Mouse (Mus musculus): ENCODE measurements at regions not wholly inside any gene's neighbourhood (a gene's known extent, or its start where the extent isn't known, plus 50 kb on each side); places are given as distances from the start of the nearest gene placed in this dataset.

DNA sequence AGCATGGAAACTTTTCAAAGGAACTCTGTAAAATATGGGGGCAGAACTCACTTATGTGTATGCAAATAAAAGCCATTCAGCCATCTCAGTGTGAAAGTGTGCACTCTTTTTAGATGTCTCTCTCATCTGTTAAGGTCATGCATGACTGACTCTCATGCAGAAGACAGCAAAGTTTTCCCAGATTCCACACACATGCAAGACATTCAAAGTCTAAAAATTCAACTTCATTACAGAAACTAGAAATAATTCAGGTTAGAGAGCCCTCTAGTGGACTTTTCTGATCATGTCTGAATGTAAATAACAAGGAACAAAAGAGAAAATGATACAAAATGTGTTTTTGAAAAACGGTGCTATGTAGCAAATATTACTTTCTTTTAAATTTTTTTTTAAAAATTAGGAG lies 308.8 kb upstream of the Chl1 start:
- H3K9me3 ChIP-seq, result no peaks in the 10 kb centered on the region
- ATAC-seq (ENCODE audit: low FRiP score, low read depth), result peak; percentile 78
- H3K9ac ChIP-seq (replicated peaks), result no peak overlapping the region
- H3K4me1 ChIP-seq, result no peaks in the 10 kb centered on the region
- H3K27ac ChIP-seq (replicated peaks), result no peak overlapping the region
- no peaks in the 10 kb centered on the region for H3K27me3 ChIP-seq
- WGBS, result 26% methylated on average over 1 of the region's 1 CpGs
- H3K4me2 ChIP-seq (replicated peaks), result no peak overlapping the region
- H3K36me3 ChIP-seq, result no peaks in the 10 kb centered on the region
- H3K4me3 ChIP-seq, result no peak overlapping the region

- Histone ChIP-seq H3K4me3 (no peak overlapping the region), H3K4me2 (replicated peaks) (no peak overlapping the region), H3K27me3 (no peaks in the 10 kb centered on the region), H3K9me3 (no peaks in the 10 kb centered on the region), H3K27ac (replicated peaks) (no peak overlapping the region), H3K4me1 (0 out of 2 replicates have a peak, but pooled peaks cover 5% of the 10 kb centered on the region), H3K36me3 (no peaks in the 10 kb centered on the region), H3K9ac (replicated peaks) (no peak overlapping the region)
- ATAC-seq (ENCODE audit: low FRiP score, low read depth), result no peak
These were observed 301.2 kb upstream of the Chl1 start for GRCm38 (mm10) chr6:103209202-103209601.

DNA sequence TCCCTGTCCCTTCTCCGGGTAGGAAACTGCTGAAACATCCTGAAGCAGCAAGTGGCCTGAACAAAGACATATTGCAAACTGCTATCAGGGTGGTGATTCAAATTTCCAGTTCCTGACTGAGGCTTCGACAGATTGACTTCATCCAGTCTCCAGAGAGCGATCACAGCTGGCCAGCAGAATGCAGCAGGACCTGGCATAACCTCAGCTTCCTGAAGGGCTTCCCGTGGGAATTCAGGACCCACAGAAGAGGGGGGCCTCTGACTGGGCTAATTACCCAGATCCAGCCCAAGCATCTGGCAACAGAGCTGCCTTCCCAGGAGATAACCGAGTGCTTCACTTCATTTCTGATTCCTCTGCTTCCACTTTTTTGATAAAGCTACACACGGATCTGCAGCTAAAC lies 297.2 kb upstream of the Chl1 start:
- Histone ChIP-seq H3K9me3 (no peaks in the 10 kb centered on the region), H3K27me3 (no peaks in the 10 kb centered on the region), H3K27ac (replicated peaks) (no peak overlapping the region), H3K9ac (replicated peaks) (no peak overlapping the region), H3K4me1 (0 out of 2 replicates have a peak, but pooled peaks cover 5% of the 10 kb centered on the region), H3K36me3 (no peaks in the 10 kb centered on the region), H3K4me3 (no peak overlapping the region), H3K4me2 (replicated peaks) (no peak overlapping the region)
- ATAC-seq (ENCODE audit: low FRiP score, low read depth), result 0 out of 2 replicates have a peak, but pooled peaks have one; percentile 62
- 72% methylated on average over 6 of the region's 6 CpGs for WGBS

DNA sequence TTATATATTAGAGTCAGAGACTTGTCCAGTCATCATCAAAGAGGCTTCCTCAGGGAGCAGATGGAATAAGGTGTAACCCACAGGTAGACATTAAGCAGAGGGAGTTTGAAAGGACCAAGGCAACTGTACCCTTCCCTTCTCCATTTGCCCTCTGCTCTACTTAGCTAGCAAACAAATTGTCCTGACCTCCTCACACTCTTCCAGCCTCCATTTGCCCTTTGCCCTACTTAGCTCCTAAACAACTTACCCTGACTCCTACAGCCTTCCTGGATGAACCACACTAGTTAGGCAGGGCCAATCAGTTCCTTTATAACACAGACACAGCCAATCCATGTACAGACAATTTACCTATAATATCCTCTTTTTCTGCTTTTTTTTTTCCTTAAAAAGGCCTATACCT lies 273.5 kb upstream of the Chl1 start:
- Histone ChIP-seq H3K27me3 (no peaks in the 10 kb centered on the region), H3K36me3 (no peaks in the 10 kb centered on the region), H3K9ac (replicated peaks) (no peak overlapping the region), H3K4me2 (replicated peaks) (no peak overlapping the region), H3K4me3 (no peak overlapping the region), H3K9me3 (no peaks in the 10 kb centered on the region), H3K4me1 (no peaks in the 10 kb centered on the region), H3K27ac (replicated peaks) (no peak overlapping the region)
- ATAC-seq (ENCODE audit: low FRiP score, low read depth), result no peak

DNA sequence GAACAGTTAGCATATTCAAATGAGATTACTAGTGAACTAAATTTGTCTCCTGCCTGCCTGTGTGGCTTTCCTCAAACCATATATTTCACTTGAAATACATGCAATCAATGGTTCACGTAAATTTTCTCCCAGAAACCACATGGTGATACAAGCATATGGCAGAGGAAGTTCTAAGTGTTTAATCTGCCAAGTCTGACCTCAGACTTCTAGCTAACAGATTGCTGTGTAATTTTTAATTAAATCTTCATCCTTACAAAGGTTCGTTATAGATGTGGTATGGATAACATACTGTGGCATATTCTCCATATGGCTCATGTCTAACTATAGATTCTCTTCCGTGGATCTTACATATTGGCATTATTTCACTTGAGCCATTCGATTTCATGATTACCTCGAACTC lies 241.4 kb upstream of the Chl1 start:
- no peaks in the 10 kb centered on the region for H3K36me3 ChIP-seq
- no peaks in the 10 kb centered on the region for H3K4me1 ChIP-seq
- H3K4me2 ChIP-seq (replicated peaks), result no peak overlapping the region
- no peak for ATAC-seq (ENCODE audit: low FRiP score, low read depth)
- no peak overlapping the region for H3K27ac ChIP-seq (replicated peaks)
- WGBS, result 91% methylated on average over 5 of the region's 5 CpGs
- no peak overlapping the region for H3K4me3 ChIP-seq
- H3K9ac ChIP-seq (replicated peaks), result no peak overlapping the region
- no peaks in the 10 kb centered on the region for H3K9me3 ChIP-seq
- H3K27me3 ChIP-seq, result no peaks in the 10 kb centered on the region

DNA sequence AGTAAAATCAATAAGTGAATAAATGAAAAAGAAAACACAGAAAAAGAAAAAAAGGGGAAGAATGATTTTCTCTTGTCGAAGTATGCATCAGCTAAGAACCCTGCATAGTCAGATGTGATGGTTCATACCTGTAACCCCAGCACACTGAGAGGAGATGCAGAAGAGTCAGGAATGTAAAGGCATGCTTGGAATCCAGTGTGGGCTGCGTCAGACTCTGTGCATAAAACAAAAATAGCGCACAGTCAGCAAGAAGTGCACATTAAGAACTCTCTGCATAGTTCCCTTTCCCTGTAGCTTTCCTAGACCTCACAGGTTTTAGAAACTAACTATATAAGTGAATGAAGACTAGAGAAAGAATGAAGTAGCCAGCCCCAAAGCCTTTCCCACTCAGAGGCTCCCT lies 238.2 kb upstream of the Chl1 start:
- Histone ChIP-seq H3K27ac (replicated peaks) (no peak overlapping the region), H3K4me3 (no peak overlapping the region), H3K9me3 (no peaks in the 10 kb centered on the region), H3K4me2 (replicated peaks) (no peak overlapping the region), H3K9ac (replicated peaks) (no peak overlapping the region), H3K36me3 (no peaks in the 10 kb centered on the region), H3K27me3 (no peaks in the 10 kb centered on the region), H3K4me1 (no peaks in the 10 kb centered on the region)
- no peak for ATAC-seq (ENCODE audit: low FRiP score, low read depth)
- 75% methylated on average over 3 of the region's 3 CpGs for WGBS

DNA sequence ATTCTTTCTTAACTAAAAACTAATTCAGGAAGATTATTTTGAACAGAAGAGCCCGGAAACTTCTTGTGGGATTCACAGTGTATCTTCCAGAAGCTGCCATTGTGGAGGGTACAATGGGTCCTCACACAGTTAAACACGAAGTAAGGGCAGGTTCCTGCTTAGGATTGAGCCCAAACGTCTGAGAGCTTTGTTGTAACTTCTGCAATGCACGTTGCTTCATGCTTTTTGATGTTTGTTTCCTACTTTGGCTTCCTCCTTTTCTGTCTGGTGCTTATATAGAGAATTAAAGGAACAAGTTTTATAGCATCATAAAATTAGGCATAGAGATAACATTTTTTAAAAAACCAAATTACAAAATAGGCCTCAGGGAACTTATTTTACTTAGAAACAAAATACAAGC lies 235.3 kb upstream of the Chl1 start:
- H3K9me3 ChIP-seq, result no peaks in the 10 kb centered on the region
- no peak for ATAC-seq (ENCODE audit: low FRiP score, low read depth)
- no peak overlapping the region for H3K9ac ChIP-seq (replicated peaks)
- 67% methylated on average over 4 of the region's 4 CpGs for WGBS
- no peaks in the 10 kb centered on the region for H3K36me3 ChIP-seq
- H3K4me1 ChIP-seq, result no peaks in the 10 kb centered on the region
- no peak overlapping the region for H3K4me2 ChIP-seq (replicated peaks)
- H3K4me3 ChIP-seq, result no peak overlapping the region
- H3K27ac ChIP-seq (replicated peaks), result no peak overlapping the region
- no peaks in the 10 kb centered on the region for H3K27me3 ChIP-seq

GRCm38 (mm10) chr6:103275476-103275875 lies 234.9 kb upstream of the Chl1 start:
- WGBS, result 35% methylated on average over 2 of the region's 2 CpGs
- Histone ChIP-seq H3K9ac (replicated peaks) (no peak overlapping the region), H3K27me3 (no peaks in the 10 kb centered on the region), H3K27ac (replicated peaks) (no peak overlapping the region), H3K4me1 (no peaks in the 10 kb centered on the region), H3K4me3 (no peak overlapping the region), H3K9me3 (no peaks in the 10 kb centered on the region), H3K36me3 (no peaks in the 10 kb centered on the region), H3K4me2 (replicated peaks) (no peak overlapping the region)
- no peak for ATAC-seq (ENCODE audit: low FRiP score, low read depth)

GRCm38 (mm10) chr6:103296015-103296414 lies 214.4 kb upstream of the Chl1 start:
- ATAC-seq (ENCODE audit: low FRiP score, low read depth), result no peak
- no peak overlapping the region for H3K4me3 ChIP-seq
- no peaks in the 10 kb centered on the region for H3K9me3 ChIP-seq
- no peaks in the 10 kb centered on the region for H3K4me1 ChIP-seq
- no peak overlapping the region for H3K27ac ChIP-seq (replicated peaks)
- no peaks in the 10 kb centered on the region for H3K36me3 ChIP-seq
- WGBS, result 88% methylated on average over 6 of the region's 6 CpGs
- no peak overlapping the region for H3K9ac ChIP-seq (replicated peaks)
- no peaks in the 10 kb centered on the region for H3K27me3 ChIP-seq
- H3K4me2 ChIP-seq (replicated peaks), result no peak overlapping the region

DNA sequence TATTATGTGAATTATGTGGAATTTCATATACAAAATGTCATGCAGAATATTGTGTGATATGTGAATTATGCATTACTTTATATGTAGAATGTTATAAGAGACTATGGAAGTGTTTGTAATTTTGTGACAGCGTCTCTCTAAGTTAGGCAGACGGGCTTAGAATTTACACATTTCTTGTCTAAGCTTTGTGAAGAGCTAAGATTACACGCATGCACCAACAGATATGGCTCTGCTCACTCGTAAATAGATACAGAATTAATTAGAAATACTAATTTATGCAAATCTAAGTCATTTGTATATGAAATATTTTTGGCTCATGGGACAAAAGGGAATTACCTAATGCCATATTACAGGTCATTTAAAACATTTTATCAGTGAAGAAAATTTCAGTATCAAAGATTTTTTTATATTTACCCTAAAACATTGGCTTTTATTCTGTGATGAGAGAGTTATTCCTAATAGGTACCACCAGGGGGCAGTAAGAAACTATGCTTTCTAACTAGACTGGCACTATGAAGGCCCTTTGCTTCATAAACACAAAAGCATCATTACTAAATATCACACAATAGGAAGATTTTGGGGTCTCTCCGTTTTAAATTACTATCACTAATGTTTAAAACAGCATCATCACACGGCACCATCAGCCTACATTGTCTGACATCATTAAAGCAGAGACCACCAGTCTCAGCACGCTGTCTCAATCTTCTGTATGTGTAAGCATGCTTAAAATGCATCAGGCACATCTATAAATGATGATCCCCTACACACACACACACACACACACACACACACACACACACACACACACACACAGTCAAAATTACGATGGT lies 203.8 kb upstream of the Chl1 start:
- H3K4me1 ChIP-seq, result peaks cover 6% of the 10 kb centered on the region; the same call in 1 of the 2 replicates
- no peaks in the 10 kb centered on the region for H3K36me3 ChIP-seq
- 42% methylated on average over 8 of the region's 8 CpGs for WGBS
- H3K9ac ChIP-seq (replicated peaks), result no peak overlapping the region
- peak overlapping the region; percentile 42; the same call in 1 of the 2 replicates for H3K27ac ChIP-seq (replicated peaks)
- H3K4me2 ChIP-seq (replicated peaks), result no peak overlapping the region
- no peak overlapping the region for H3K4me3 ChIP-seq
- peak; percentile 70 for ATAC-seq (ENCODE audit: low FRiP score, low read depth)
- no peaks in the 10 kb centered on the region for H3K9me3 ChIP-seq
- 0 out of 2 replicates have a peak, but pooled peaks cover 5% of the 10 kb centered on the region for H3K27me3 ChIP-seq

DNA sequence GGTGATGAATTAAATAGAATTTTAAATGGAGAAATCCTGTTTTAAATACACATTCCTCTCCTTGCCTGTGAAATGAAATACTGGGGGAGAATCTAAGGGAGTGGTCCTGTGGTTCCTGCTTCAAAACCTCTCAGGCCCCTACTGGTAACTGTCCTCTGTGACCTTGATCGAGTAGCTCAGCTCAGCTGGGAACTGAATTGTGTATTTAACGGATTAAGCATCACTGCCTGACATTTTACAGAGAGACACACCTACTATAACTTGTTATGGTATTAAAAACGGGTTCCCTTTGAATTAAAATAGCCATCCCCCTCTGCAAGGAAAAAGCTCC lies 203.2 kb upstream of the Chl1 start:
- Histone ChIP-seq H3K27me3 (0 out of 2 replicates have a peak, but pooled peaks cover 5% of the 10 kb centered on the region), H3K9me3 (no peaks in the 10 kb centered on the region), H3K4me1 (peaks cover 9% of the 10 kb centered on the region), H3K27ac (replicated peaks) (peak overlapping the region; percentile 42; the same call in 1 of the 2 replicates), H3K4me2 (replicated peaks) (no peak overlapping the region), H3K36me3 (no peaks in the 10 kb centered on the region), H3K9ac (replicated peaks) (no peak overlapping the region), H3K4me3 (no peak overlapping the region)
- WGBS, result 22% methylated on average over 3 of the region's 3 CpGs
- ATAC-seq (ENCODE audit: low FRiP score, low read depth), result peak; percentile 55

DNA sequence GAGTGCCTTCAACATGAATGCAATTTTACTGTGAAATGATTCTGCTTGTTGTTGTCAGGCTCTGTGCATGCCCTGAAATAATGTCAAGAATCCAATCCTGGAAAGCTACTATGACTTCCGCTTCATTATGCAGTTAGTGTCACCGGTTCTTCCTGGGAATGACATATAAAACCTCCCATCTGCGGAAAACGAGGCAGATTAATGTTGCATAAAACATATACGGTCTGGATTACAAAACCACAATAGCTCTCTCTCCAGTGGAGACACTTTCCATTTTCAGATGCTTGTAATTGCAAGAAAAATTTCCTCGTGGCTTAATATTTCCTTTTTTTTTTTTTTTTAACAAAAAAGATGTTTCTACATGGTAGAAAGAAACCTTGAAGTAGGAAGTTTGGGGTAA lies 198.2 kb upstream of the Chl1 start:
- Histone ChIP-seq H3K36me3 (no peaks in the 10 kb centered on the region), H3K4me3 (no peak overlapping the region), H3K9me3 (no peaks in the 10 kb centered on the region), H3K4me2 (replicated peaks) (no peak overlapping the region), H3K9ac (replicated peaks) (no peak overlapping the region), H3K27me3 (peaks cover 21% of the 10 kb centered on the region), H3K4me1 (peaks cover 9% of the 10 kb centered on the region), H3K27ac (replicated peaks) (no peak overlapping the region)
- 70% methylated on average over 6 of the region's 6 CpGs for WGBS
- no peak for ATAC-seq (ENCODE audit: low FRiP score, low read depth)

- ATAC-seq (ENCODE audit: low FRiP score, low read depth), result peak; percentile 50
These were observed 197.5 kb upstream of the Chl1 start for GRCm38 (mm10) chr6:103312935-103313334.

More at GRCm38 (mm10) chr6:103312935-103313334, 197.5 kb upstream of the Chl1 start:
- Histone ChIP-seq H3K27ac (replicated peaks) (no peak overlapping the region), H3K9ac (replicated peaks) (no peak overlapping the region), H3K4me3 (no peak overlapping the region), H3K9me3 (no peaks in the 10 kb centered on the region), H3K36me3 (no peaks in the 10 kb centered on the region), H3K4me2 (replicated peaks) (no peak overlapping the region), H3K27me3 (peaks cover 21% of the 10 kb centered on the region), H3K4me1 (peaks cover 7% of the 10 kb centered on the region)
- WGBS, result 29% methylated on average over 5 of the region's 5 CpGs

All from midbrain, embryonic 12.5 days (tissue).